Mouse (Mus musculus): ENCODE results near the gene Abtb1. TPM values are rescaled to one million over a fixed set of nuclear protein-coding genes. Genes with fewer than 3 reads are reported as not detected.

Abtb1 gene
- 27.7 and 30.0 TPM in 2 replicates for polyA plus RNA-seq (2016; fragmentation: Nextera tagmentation; extraction: Ambion mirVana)

GRCm38 (mm10) chr6:88841781-88842689, at the start of gene Abtb1:
Abtb1 (minus strand) TSS chr6:88841984.
- Histone ChIP-seq H3K36me3 (peaks cover 46% of the 10 kb centered on the region), H3K4me2 (replicated peaks) (peak within 1 kb of the TSS; percentile 91), H3K27me3 (0 out of 2 replicates have a peak, but pooled peaks cover 6% of the 10 kb centered on the region), H3K4me1 (peaks cover 19% of the 10 kb centered on the region), H3K27ac (replicated peaks) (peak within 1 kb of the TSS; percentile 82), H3K4me3 (peak within 1 kb of the TSS; percentile 81), H3K9ac (replicated peaks) (peak within 1 kb of the TSS; percentile 80), H3K9me3 (no peaks in the 10 kb centered on the region)
- under 1% methylated on average over 71 of the region's 72 CpGs for WGBS
- peak; percentile 95 for ATAC-seq (ENCODE audit: low FRiP score, low read depth)

- no peak for ATAC-seq (ENCODE audit: low FRiP score, low read depth)
- peaks cover 97% of the 10 kb centered on the region for H3K36me3 ChIP-seq
- no peaks in the 10 kb centered on the region for H3K27me3 ChIP-seq
- H3K27ac ChIP-seq (replicated peaks), result no peak overlapping the region
- H3K4me2 ChIP-seq (replicated peaks), result no peak overlapping the region
- no peak overlapping the region for H3K9ac ChIP-seq (replicated peaks)
- no peaks in the 10 kb centered on the region for H3K9me3 ChIP-seq
- 85% methylated on average over 7 of the region's 7 CpGs for WGBS
- H3K4me1 ChIP-seq, result 0 out of 2 replicates have a peak, but pooled peaks cover 4% of the 10 kb centered on the region
- no peak overlapping the region for H3K4me3 ChIP-seq
These were observed 49.0 kb upstream of the Abtb1 start for GRCm38 (mm10) chr6:88890832-88891231.

GRCm38 (mm10) chr6:88889410-88890042, 47.7 kb upstream of the Abtb1 start:
- Histone ChIP-seq H3K4me1 (no peaks in the 10 kb centered on the region), H3K27ac (replicated peaks) (no peak overlapping the region), H3K9ac (replicated peaks) (no peak overlapping the region; the same call in 1 of the 2 replicates), H3K4me3 (no peak overlapping the region), H3K27me3 (0 out of 2 replicates have a peak, but pooled peaks cover under 1% of the 10 kb centered on the region), H3K36me3 (peaks cover 99% of the 10 kb centered on the region), H3K9me3 (no peaks in the 10 kb centered on the region), H3K4me2 (replicated peaks) (no peak overlapping the region)
- no peak for ATAC-seq (ENCODE audit: low FRiP score, low read depth)
- 96% methylated on average over 13 of the region's 13 CpGs for WGBS

GRCm38 (mm10) chr6:88886417-88886967, 44.7 kb upstream of the Abtb1 start:
- no peak overlapping the region for H3K9ac ChIP-seq (replicated peaks)
- H3K36me3 ChIP-seq, result peaks cover 97% of the 10 kb centered on the region
- no peak overlapping the region for H3K4me3 ChIP-seq
- ATAC-seq (ENCODE audit: low FRiP score, low read depth), result peak; percentile 69
- H3K27ac ChIP-seq (replicated peaks), result peak overlapping the region; percentile 67
- H3K9me3 ChIP-seq, result no peaks in the 10 kb centered on the region
- H3K4me2 ChIP-seq (replicated peaks), result no peak overlapping the region
- H3K4me1 ChIP-seq, result peaks cover 4% of the 10 kb centered on the region; the same call in 1 of the 2 replicates
- 0 out of 2 replicates have a peak, but pooled peaks cover 3% of the 10 kb centered on the region for H3K27me3 ChIP-seq
- WGBS, result 35% methylated on average over 2 of the region's 2 CpGs

GRCm38 (mm10) chr6:88885644-88886416, 44.0 kb upstream of the Abtb1 start:
- no peaks in the 10 kb centered on the region for H3K9me3 ChIP-seq
- no peak overlapping the region for H3K4me3 ChIP-seq
- H3K4me2 ChIP-seq (replicated peaks), result no peak overlapping the region
- peak overlapping the region; percentile 67 for H3K27ac ChIP-seq (replicated peaks)
- H3K9ac ChIP-seq (replicated peaks), result no peak overlapping the region
- WGBS, result 85% methylated on average over 12 of the region's 12 CpGs
- H3K27me3 ChIP-seq, result 0 out of 2 replicates have a peak, but pooled peaks cover 3% of the 10 kb centered on the region
- peaks cover 90% of the 10 kb centered on the region for H3K36me3 ChIP-seq
- H3K4me1 ChIP-seq, result peaks cover 4% of the 10 kb centered on the region; the same call in 1 of the 2 replicates
- no peak for ATAC-seq (ENCODE audit: low FRiP score, low read depth)

GRCm38 (mm10) chr6:88884690-88885089, 42.9 kb upstream of the Abtb1 start:
- Histone ChIP-seq H3K4me3 (no peak overlapping the region), H3K27ac (replicated peaks) (no peak overlapping the region), H3K27me3 (0 out of 2 replicates have a peak, but pooled peaks cover 3% of the 10 kb centered on the region), H3K9me3 (no peaks in the 10 kb centered on the region), H3K9ac (replicated peaks) (no peak overlapping the region), H3K4me2 (replicated peaks) (no peak overlapping the region), H3K4me1 (peaks cover 4% of the 10 kb centered on the region; the same call in 1 of the 2 replicates), H3K36me3 (peaks cover 79% of the 10 kb centered on the region)
- no peak for ATAC-seq (ENCODE audit: low FRiP score, low read depth)
- 97% methylated on average over 17 of the region's 17 CpGs for WGBS

- no peak for ATAC-seq (ENCODE audit: low FRiP score, low read depth)
- no peak overlapping the region for H3K9ac ChIP-seq (replicated peaks)
- peaks cover 74% of the 10 kb centered on the region for H3K36me3 ChIP-seq
- H3K9me3 ChIP-seq, result no peaks in the 10 kb centered on the region
- 92% methylated on average over 10 of the region's 10 CpGs for WGBS
- no peak overlapping the region for H3K4me3 ChIP-seq
- H3K27me3 ChIP-seq, result 0 out of 2 replicates have a peak, but pooled peaks cover 3% of the 10 kb centered on the region
- H3K4me2 ChIP-seq (replicated peaks), result no peak overlapping the region
- H3K27ac ChIP-seq (replicated peaks), result no peak overlapping the region
- peaks cover 4% of the 10 kb centered on the region; the same call in 1 of the 2 replicates for H3K4me1 ChIP-seq
These were observed 42.4 kb upstream of the Abtb1 start for GRCm38 (mm10) chr6:88884195-88884594.

- 58% methylated on average over 7 of the region's 7 CpGs for WGBS
- Histone ChIP-seq H3K36me3 (peaks cover 45% of the 10 kb centered on the region), H3K4me2 (replicated peaks) (no peak overlapping the region), H3K27ac (replicated peaks) (peak overlapping the region; percentile 70), H3K27me3 (peaks cover 3% of the 10 kb centered on the region; the same call in 1 of the 2 replicates), H3K9ac (replicated peaks) (no peak overlapping the region), H3K9me3 (no peaks in the 10 kb centered on the region), H3K4me3 (no peak overlapping the region), H3K4me1 (peaks cover 4% of the 10 kb centered on the region; the same call in 1 of the 2 replicates)
- peak; percentile 72; the same call in 1 of the 2 replicates for ATAC-seq (ENCODE audit: low FRiP score, low read depth)
These were observed 39.5 kb upstream of the Abtb1 start for GRCm38 (mm10) chr6:88881334-88881733.

- H3K9me3 ChIP-seq, result no peaks in the 10 kb centered on the region
- ATAC-seq (ENCODE audit: low FRiP score, low read depth), result no peak
- peaks cover 27% of the 10 kb centered on the region for H3K36me3 ChIP-seq
- H3K27ac ChIP-seq (replicated peaks), result no peak overlapping the region
- WGBS, result 68% methylated on average over 4 of the region's 4 CpGs
- H3K9ac ChIP-seq (replicated peaks), result no peak overlapping the region
- H3K4me1 ChIP-seq, result peaks cover 7% of the 10 kb centered on the region; the same call in 1 of the 2 replicates
- no peak overlapping the region for H3K4me3 ChIP-seq
- no peak overlapping the region for H3K4me2 ChIP-seq (replicated peaks)
- peaks cover 15% of the 10 kb centered on the region for H3K27me3 ChIP-seq
These were observed 37.7 kb upstream of the Abtb1 start for GRCm38 (mm10) chr6:88879471-88879870.

GRCm38 (mm10) chr6:88874868-88875508, 33.2 kb upstream of the Abtb1 start, which contains the start of gene Podxl2:
Podxl2 (minus strand) TSS chr6:88875044.
- 3% methylated on average over 61 of the region's 63 CpGs for WGBS
- peak within 1 kb of the TSS; percentile 98 for H3K9ac ChIP-seq (replicated peaks)

More at GRCm38 (mm10) chr6:88874868-88875508, 33.2 kb upstream of the Abtb1 start, which contains the start of gene Podxl2:
- Histone ChIP-seq H3K36me3 (no peaks in the 10 kb centered on the region), H3K27me3 (peaks cover 21% of the 10 kb centered on the region), H3K4me2 (replicated peaks) (peak within 1 kb of the TSS; percentile 89), H3K4me1 (peaks cover 42% of the 10 kb centered on the region), H3K4me3 (peak within 1 kb of the TSS; percentile 94), H3K27ac (replicated peaks) (peak within 1 kb of the TSS; percentile 92), H3K9me3 (no peaks in the 10 kb centered on the region)
- peak; percentile 74 for ATAC-seq (ENCODE audit: low FRiP score, low read depth)

Measured in midbrain, embryonic 12.5 days (tissue).